Mouse (Mus musculus): ENCODE measurements around the gene Ckb. TPM values are rescaled to one million over a fixed set of nuclear protein-coding genes. Genes with fewer than 3 reads are reported as not detected.

Ckb gene
- total RNA-seq, 2 experiments from 2014 or later: 6.7 to 10.8 TPM

DNA sequence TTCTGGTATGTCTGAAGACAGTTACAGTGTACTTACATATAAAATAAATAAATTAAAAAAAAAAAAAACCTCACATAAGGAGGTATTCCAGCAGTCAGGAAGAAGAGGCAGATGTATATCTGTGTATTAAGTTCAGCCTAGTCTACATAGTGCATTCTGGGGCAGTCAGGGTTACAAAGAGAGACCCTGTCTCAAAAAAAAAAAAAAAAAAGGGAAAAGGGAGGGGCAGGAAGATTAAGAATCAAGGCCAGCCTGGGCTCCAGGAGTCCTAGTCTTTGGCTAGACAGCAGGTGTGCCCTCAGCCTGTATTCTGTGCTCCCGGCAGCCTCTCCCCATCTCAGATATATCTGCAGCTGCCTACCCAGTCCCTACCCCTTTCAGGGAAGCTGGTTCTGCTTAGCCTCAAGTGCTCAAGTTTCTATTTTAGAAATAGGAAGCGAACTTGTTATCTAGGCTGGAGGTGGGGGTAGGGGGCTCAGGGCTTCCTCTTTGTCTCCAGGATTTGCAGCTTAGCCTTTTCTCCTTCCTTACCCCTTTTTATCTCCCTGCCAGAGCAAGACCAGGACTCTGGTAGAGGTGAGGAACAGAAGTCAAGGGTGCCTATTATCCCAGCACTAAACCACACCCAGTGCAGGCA, 2.8 kb upstream of the Ckb start:
- H3K27ac ChIP-seq: no peak overlapping the region
- H3K4me3 ChIP-seq: no peak overlapping the region
- TF ChIP-seq CTCF (IDR thresholded peaks at IDR 0.05): no peak
- intact Hi-C loops (cut with DNase I): loop anchor here (5.0 kb wide), 1 partner anchor 37 kb away; the partner anchor contains the start of genes Apopt1 and Bag5
- DNase-seq: no peak

DNA sequence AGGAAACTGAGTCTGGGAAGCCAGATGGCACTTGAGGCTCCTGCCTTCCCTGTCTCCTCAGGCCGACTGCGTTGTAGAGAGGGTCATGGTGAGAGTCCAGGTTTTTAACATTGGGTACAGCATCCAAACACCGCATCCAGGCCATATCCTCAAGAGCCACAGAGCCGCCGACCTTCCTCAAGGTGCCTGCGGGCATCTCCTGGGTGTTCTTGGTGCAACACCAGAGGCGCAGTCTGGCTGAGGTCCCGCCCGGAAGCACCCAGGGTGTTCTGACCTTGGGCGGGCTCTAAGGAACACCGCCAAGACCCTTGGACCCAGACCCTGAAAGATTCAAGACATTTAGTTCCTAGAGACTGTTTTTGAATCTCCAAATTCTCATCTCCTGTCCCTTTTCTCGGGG, 443 bp upstream of the Ckb start:
- Histone ChIP-seq H3K27ac (peak overlapping the region; percentile 94; the same call in 1 of the 2 replicates), H3K4me3 (peak overlapping the region; percentile 83)
- intact Hi-C loops (cut with DNase I): no loop called here
- DNase-seq: no peak
- no peak for TF ChIP-seq CTCF (IDR thresholded peaks at IDR 0.05)

GRCm38 (mm10) chr12:111671431-111671902, 671 bp downstream of the Ckb start:
- H3K27ac ChIP-seq: peak overlapping the region; percentile 94
- TF ChIP-seq CTCF (IDR thresholded peaks at IDR 0.05): no peak
- DNase-seq: peak; percentile 72
- peak overlapping the region; percentile 83 for H3K4me3 ChIP-seq
- intact Hi-C loops (cut with DNase I): no loop called here

DNA sequence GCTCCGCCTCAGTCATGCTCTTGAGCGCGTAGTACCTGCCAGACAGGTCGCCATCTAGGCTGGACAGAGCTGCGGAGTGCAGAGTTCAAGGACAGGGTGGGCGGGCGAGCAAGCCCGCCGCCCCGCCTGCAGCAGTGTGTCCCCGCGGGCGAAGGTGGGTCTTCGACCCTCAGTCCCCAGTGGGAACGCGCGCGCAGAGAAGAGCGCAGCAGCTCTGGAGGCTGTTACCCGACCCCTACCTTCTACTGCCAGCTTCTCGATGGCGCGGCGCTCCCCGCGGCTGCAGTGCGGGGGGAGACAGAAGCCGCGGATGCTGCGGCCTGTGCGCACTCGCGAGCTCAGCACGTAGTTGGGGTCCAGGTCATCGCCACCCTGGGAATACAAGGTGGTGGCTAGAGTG, 1.2 kb downstream of the Ckb start:
- intact Hi-C loops (cut with DNase I): no loop called here

DNA sequence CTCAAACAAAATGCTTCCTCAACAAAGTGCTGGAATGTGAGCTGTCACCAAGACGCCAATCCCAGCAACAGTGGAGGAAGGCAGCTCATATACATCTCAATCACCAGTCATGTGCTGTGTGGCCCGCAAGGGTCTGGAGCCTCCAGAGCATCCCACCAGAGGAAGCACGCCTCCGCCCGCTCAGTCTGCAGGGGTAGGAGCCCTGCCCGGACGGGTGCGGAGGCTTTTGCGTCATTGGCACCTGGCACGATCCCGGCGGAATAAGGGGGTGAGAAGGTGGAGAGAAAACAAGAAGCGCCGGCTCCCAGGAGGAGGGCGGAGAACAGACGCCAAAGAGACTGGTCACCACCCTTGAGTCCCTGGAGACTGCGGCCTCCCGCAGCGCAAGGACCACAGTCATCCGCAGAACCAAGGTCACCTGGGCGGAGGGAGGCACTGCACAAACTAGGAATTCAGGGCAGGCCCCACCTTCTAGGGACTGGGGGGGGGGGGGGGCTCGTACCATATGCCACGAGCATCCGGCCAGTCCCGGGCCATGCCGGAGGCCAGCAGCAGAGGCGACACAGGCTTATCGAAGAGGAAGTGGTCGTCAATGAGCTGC, 1.7 kb downstream of the Ckb start:
- intact Hi-C loops (cut with DNase I): no loop called here
- Histone ChIP-seq H3K4me3 (peak overlapping the region; percentile 83), H3K27ac (peak overlapping the region; percentile 94)
- peak; percentile 62 for DNase-seq
- no peak for TF ChIP-seq CTCF (IDR thresholded peaks at IDR 0.05)

More for the DNA sequence above, 1.2 kb downstream of the Ckb start:
- Histone ChIP-seq H3K27ac (peak overlapping the region; percentile 94), H3K4me3 (peak overlapping the region; percentile 83)
- DNase-seq: peak; percentile 46
- no peak for TF ChIP-seq CTCF (IDR thresholded peaks at IDR 0.05)

- H3K27ac ChIP-seq: peak overlapping the region; percentile 94
- TF ChIP-seq CTCF (IDR thresholded peaks at IDR 0.05): no peak
- no peak for DNase-seq
- H3K4me3 ChIP-seq: peak overlapping the region; percentile 83
- intact Hi-C loops (cut with DNase I): loop anchor here (5.0 kb wide), 1 partner anchor 332 kb away; no protein-coding TSS in a partner anchor
Observed at GRCm38 (mm10) chr12:111669961-111670360, 2.2 kb downstream of the Ckb start.

DNA sequence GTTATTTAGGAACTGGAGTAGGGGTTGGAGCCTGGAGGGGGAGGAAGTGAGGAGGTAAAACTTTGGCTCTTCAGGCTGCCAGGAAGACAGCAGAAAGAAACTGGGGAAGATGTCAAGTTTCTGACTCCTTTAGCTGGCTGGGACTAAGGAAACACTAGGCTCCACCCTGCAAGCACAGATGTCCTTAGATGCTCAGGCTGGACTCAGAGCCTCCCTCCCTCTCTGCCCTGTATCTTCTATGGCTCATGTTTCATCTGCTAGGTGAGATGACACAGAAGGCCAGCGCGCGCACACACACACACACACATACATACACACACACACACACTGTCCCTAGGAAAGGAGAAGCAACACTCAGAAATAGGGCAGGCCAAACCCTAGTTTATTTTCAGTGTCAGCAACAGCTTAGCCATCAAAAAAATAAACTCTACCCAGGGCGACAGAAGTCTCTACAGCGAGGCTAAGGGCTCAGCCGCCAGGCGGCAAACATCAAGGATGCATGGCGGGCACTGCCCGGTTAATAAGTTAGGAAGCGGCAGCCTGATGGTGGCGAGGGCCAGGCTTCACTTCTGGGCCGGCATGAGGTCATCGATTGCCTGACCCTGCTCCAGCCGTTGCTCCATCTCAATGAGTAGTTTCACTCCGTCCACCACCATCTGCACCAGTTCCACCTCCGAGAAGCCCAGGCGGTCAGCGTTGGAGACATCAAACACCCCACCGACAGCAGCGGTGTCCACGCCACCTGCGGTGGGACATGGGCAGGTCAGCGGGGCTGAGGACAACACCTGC, 2.9 kb downstream of the Ckb start:
- Histone ChIP-seq H3K4me3 (peak overlapping the region; percentile 83), H3K27ac (peak overlapping the region; percentile 94)
- peak; percentile 54 for DNase-seq
- intact Hi-C loops (cut with DNase I): loop anchor here (1.0 to 5.0 kb wide), 3 partner anchors 27 to 333 kb away; no protein-coding TSS in a partner anchor
- no peak for TF ChIP-seq CTCF (IDR thresholded peaks at IDR 0.05)

GRCm38 (mm10) chr12:111668457-111668912, 3.7 kb downstream of the Ckb start:
- peak overlapping the region; percentile 83 for H3K4me3 ChIP-seq
- DNase-seq: peak; percentile 97
- H3K27ac ChIP-seq: peak overlapping the region; percentile 94
- intact Hi-C loops (cut with DNase I): loop anchor here (1.0 to 5.0 kb wide), 3 partner anchors 28 to 334 kb away; no protein-coding TSS in a partner anchor
- peak; percentile 97 for TF ChIP-seq CTCF (IDR thresholded peaks at IDR 0.05)

DNA sequence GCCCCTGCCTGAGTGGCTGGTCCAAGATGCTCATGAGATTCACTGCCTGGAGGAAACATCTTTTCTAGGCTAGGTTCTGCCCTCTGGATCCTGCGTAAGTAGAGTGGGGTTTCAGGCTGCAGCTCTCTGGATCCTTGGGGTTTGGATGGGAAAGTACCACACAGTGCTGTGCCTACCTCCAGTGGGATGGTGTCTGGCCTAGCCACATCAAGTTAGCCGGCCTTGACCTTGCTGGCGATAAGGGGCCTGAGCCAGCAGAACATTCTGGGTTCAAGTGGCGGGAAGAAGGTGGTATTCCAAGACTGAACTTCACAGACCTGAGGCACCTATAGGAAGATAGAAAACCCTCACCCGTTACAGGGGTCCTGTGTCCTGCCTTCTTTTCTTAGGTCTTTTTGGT, 4.7 kb downstream of the Ckb start:
- Histone ChIP-seq H3K27ac (no peak overlapping the region), H3K4me3 (no peak overlapping the region)
- no peak for TF ChIP-seq CTCF (IDR thresholded peaks at IDR 0.05)
- intact Hi-C loops (cut with DNase I): loop anchor here (5.0 kb wide), 1 partner anchor 335 kb away; no protein-coding TSS in a partner anchor
- DNase-seq: no peak

- no peak overlapping the region; the same call in 1 of the 2 replicates for H3K27ac ChIP-seq
- intact Hi-C loops (cut with DNase I): loop anchor here (5.0 kb wide), 1 partner anchor 336 kb away; no protein-coding TSS in a partner anchor
- no peak for DNase-seq
- no peak overlapping the region for H3K4me3 ChIP-seq
- no peak for TF ChIP-seq CTCF (IDR thresholded peaks at IDR 0.05)
Observed at GRCm38 (mm10) chr12:111666380-111666779, 5.8 kb downstream of the Ckb start.

GRCm38 (mm10) chr12:111665041-111665880, 6.9 kb downstream of the Ckb start:
- peak overlapping the region; percentile 20; the same call in 1 of the 2 replicates for H3K27ac ChIP-seq
- no peak overlapping the region for H3K4me3 ChIP-seq
- intact Hi-C loops (cut with DNase I): loop anchor here (5.0 kb wide), 1 partner anchor 337 kb away; no protein-coding TSS in a partner anchor
- no peak for TF ChIP-seq CTCF (IDR thresholded peaks at IDR 0.05)
- DNase-seq: no peak

Data from gastrocnemius, adult 2 months (tissue).